Mouse (Mus musculus) liver, embryonic 14.5 days (tissue): ENCODE data around the gene Il11ra1.

ENCODE experiments used
- CTCF ChIP-seq: IDR thresholded peaks from 2 replicates; pipeline ENCODE4 v1.5.1; 2016; ENCODE audit warnings: antibody characterized with exemption, low read depth, control low read depth
- EP300 ChIP-seq: IDR thresholded peaks from 2 replicates; pipeline ENCODE4 v1.6.1; 2016; ENCODE audit warnings: antibody characterized with exemption, low read depth

- TF ChIP-seq CTCF (no peak), EP300 (no peak)
Measured at GRCm38 (mm10) chr4:41673186-41673585, 26.6 kb upstream of the Il11ra1 start.
